Mouse (Mus musculus) kidney, adult 11 months (tissue): Measurements from ENCODE around the gene Nsf.
"Not testable (repeated sequence)": the region's sequence is repeated elsewhere in the genome, so short reads cannot be mapped to it uniquely, and the experiment has no call there.

Experiments
- DNase-seq: peaks from one replicate; pipeline ENCODE4 v3.0.0; 2022

Gene Nsf

DNA sequence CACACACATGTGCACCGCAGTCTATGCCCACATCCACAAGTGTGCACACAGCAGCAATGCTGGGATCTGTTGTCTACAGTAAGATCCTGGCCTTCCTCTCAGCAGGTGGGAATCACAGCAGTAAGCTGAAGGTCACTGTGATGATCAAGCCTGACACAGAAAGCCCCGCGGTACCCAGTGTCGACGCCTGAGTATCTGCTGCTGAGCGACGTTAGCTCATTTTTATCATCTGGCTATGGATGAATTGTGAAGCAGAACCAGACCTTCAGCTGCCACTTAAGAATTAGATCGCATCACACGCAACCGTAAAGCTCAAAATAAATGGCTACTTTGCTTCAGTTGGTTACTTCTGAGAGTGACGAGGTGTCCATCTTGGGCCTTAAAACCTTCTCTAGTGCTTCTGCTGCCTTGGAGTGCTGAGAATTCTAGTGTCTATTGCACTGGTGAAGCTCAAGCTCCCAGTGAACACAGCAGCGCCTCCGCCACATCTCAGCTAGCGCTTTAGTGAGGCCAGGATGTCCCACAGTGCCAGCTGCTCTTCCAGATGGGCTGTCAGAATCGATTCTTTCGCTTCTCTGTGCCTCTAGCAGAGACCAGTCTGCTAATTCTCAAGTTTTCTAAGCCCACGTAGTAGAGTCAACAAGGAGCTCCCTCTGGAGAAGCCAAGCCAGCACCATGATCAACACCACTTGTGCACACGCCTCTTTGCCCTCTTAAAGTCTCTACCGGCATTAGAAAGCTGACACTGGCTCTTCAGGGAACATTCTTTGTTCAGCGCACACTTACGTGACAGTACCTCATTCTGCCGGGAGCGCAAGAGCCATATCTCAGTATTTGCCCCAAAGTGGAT is 63.3 kb downstream of the Nsf start:
- no peak for DNase-seq

DNA sequence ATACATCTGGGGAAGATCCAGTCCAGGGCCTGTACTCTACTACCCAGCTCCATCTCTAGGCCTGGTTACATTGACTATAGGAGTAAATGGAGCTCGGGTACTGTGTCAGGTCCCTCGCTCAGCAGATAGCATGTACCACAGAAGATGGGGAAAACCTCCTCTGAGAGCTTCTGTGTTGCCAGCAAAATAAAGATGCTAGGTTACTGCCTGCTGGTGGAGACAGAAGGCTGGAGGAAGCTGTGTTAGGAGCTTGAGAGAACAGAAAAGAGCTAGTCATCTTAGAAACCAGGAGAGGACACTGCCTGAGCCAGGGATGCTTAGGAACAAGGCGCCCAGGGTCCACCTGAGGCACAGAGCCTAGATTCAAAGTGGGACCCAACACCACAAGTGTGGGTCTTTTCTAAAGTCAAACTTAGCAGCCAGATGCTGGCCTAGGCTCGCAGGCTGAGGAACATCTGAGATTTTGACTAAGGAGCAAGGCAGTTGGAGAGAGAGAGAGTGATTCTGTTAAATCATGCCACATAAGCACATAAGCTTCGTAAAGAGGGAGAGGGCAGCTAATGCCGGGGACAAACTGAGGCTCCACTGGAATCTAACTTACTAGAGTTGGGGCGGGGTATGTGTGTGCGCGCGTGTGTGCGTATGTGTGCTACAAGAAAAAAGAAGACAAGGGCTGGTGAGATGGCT is 66.0 kb downstream of the Nsf start:
- DNase-seq, result no peak

DNA sequence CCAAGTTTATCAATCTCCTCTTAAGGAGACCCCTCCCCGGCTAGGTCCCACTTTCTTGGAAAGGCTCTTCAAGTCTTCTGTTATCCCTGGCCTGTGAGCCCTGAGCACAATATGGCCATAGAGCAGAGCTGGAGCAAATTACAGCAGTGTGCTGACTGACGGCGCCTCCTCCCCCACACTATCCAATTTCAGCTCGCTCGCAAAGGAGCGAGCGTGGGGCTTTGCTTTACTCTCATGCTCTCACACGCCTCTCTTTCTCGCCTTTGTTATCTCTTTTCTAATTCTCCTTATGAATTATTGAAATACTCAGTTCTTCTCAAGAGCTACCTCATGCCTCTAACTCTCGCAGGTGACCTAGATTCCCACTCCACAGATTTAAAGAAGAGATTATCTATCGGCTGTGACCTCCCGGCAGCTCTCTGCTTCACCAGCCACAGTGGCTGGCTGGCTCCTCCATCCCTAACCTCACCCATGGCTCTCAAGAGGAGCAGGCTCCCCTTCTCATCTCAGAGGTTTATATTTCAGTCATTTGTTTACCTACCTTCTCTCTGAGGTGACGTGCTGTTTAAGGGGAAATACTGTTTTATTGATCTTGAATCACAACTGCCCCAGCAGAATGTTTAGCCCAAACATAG is 69.0 kb downstream of the Nsf start:
- DNase-seq, result no peak

DNA sequence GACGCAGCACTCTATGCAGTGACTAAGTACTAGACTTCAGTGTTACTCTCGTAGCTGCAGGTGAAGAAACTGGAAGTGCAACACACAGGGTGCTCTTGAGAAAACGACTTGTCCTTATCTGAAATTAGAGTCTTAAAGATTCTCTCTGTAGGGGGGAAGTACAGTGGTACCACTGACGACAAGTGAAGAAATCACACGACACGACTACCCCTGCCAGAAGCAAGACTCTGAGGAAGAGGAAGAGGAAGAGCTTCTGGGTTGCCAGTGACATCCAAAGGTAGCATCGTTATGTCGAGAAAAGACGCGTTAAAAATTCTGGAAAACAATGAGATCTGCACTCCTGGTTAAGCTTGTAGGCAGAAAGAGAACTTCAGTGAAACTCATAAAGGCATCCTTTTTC is 70.1 kb downstream of the Nsf start:
- DNase-seq, result no peak

DNA sequence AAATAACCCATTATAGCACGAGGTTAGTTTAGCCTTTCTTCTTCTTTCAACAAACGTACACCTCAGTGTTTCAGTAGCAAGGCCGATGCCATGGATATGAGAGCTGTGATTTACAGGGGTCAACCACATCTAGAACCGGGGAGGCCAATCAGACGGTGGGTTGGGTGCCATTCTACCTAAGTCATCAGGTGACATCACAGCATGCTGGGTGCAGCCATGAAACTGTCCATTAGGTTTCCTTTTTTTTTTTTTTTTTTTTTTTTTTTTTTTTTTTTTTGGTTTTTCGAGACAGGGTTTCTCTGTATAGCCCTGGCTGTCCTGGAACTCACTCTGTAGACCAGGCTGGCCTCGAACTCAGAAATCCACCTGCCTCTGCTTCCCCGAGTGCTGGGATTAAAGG is 74.4 kb downstream of the Nsf start:
- not testable (repeated sequence) for DNase-seq

DNA sequence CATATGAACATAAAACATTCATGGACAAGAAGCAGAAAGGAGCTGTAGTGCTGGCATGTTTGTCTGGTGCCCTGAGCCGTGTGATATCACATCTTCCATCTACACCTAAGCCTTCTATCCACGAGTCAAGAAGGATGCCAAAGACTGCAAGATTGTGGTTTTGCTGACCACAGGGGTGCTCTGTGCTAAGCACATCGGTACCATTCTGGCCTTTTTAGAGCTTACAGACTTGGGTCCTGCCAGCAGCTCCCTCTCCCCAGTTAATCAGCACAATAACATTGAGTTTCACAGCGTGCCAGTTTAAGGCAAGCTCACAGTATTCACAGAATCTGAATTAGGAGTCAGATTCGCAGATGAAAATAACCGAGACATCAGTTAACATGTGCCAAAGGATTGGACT is 75.4 kb downstream of the Nsf start:
- no peak for DNase-seq

DNA sequence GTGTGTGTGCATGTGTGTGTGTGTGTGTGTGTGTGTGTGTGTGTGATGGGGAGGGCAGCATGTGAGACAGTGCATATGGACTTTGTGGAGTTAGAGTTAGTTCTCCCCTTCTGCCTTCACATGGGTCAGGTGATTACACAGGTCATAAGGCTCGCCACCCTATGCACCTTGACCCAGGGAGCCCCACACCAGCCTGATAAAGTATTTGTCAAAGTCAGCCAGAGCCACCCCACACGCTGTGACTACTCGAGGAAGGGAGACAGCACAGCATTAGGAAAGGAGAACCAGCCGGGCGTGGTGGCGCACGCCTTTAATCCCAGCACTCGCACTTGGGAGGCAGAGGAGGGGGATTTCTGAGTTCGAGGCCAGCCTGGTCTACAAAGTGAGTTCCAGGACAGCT is 83.5 kb downstream of the Nsf start:
- no peak for DNase-seq

DNA sequence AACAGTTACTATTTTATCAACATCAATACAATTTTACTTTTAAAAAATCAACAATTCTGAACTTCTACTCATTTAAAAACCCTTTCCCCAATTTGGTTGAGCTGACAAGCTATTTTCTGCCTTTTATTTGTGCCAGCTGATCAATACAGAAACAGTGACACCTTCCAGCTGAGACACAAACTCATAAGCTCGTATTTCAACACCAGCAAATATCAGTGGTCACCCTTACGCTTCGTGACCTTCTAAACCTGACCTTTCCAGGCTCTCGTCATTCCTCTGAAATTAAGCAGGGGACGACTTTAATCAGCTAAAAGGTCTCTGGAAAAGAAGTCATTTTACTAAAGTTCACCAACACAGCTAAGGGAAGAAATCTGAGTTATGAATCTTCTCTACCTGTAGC is 86.2 kb downstream of the Nsf start:
- DNase-seq, result no peak

DNA sequence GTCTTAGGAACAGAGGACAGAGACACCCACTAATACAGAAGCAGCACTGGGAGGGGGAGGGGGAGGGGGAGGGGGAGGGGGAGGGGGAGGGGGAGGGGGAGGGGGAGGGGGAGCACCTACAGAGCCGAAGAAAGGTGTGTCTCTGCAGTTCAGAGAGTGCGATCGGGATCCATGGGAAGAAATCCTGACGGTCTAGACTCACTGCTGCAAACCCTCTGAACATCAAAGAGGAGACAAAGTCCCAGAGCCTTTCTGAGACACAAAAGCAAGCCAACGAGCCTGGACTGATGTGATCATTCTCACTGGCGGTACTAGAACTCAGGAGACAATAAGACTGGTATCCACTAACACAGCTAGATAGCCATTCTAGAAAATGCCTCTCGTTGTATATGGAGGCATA is 88.5 kb downstream of the Nsf start:
- DNase-seq, result no peak

DNA sequence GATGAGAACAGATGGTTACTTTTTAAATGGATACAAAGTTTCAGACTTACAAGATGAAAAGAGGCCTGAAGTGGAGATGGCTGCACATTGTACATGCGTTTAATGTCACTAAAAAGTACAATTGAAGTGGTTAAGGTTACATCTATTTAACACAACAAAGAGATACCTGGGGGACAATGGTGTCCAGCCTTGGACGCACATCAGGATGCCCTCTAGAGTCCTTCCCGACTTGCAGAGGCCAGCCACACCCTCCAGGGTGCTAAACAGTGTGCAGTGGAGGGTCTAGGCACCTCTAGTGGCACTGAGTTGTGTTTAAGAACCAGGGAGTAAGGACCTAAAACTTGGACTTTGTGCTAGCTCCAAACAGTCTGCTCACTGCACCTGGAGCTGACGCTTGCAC is 89.4 kb downstream of the Nsf start:
- no peak for DNase-seq

DNA sequence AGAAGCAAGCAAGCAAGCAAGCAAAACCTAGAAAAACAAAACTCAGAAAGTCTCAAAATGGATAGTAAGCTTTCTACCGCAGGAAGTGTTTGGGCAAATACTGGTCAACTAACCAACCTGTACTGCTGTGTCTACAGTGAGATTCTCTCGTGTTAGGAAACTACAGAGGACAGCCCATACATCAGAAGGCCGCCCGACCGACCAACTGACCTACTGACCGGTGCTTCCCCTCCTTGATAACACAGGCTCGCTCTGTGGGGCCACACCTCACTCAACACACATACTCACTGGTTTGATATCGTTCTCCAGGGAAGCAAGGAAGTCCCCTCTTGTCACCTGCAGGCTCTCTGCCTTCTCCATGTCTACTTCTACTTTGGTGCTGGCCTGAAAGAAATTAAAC is 90.9 kb downstream of the Nsf start:
- DNase-seq, result no peak

DNA sequence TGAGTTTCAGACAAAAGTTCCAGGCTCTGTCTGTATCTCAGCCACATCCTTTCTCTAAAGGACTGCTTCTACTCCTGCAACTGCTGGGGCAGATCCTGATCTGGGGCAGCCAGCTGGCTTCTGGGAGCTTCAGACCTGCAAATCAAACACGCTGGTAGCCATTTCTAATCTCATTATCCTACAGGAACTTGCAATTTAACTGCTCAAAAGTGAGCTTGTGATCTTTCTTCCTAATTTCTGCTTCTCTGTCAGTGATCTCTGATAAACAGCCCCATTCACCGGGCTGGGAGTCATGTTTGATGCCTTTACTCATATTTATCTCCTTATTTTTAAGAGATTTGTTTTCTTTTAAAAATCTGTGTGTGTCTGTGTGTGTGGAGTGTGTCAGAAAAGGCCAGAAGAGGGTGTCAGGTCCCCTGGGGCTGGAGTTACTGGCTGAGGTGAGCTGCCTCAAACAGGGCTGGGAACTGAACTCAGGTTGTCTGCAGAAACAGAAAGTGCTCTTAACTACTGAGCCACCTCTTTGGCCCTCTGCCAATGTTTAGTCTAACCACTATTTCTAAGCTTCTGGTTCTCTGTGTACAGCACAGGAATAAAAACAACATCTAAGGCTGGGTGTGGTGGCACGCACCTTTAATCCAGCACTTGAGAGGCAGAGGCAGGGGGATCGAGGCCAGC is 93.8 kb downstream of the Nsf start:
- no peak for DNase-seq

DNA sequence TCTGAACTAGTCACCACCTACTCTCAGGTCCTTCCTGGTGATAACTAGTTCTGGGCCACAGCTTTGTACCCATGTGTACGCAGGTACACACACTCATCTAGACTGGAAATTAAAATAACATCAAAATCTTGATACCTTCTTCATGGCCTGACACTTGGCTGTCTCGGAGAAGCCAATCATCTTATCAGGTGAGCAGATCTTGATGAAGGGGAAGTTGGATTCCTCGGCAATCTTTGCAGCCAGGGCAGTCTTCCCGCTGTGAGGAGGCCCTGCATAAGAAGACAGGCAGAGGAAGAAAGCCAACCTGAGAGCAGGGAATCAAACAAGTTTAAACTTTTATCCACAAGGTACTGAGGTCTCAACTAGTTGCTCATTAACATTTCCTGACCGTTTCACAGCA is 95.1 kb downstream of the Nsf start:
- DNase-seq, result no peak

DNA sequence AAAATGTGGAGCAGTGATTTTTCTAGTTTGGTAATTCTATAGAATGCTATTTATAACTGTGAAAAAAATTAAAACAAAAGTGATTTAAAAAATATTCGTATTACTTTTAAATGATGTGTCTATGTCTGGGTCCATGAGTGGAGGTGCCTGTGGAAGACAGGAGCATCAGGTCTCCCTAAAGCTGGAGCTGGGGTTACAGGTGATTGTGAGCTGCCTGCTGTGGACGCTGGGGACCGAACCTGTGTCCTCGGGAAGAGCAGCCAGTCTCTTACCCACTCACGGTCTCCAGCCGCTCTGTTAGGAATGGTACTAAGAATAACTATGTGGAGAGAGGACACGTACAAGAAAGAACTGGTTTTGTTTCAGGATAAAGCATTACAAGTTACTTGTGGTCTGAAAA is 97.2 kb downstream of the Nsf start:
- DNase-seq, result no peak

DNA sequence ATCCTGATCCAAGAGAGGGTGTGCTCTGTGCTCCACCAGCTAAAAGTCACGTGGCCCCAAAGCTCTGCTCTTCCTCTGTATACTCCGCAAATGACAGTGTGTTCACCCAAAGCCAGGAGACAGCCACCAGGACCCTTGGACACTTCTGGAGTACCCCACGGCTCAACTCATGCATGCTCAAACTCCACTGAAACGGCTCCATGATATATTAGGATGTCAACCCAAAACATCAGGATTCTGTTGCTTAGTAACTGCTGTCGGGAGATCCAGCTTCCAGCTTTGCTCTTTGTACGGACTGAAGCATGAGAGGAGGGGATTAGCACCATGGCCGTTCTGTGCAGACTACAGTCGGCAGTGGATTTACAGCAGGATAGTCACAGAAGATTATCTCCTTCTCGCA is 99.6 kb downstream of the Nsf start:
- DNase-seq, result no peak

DNA sequence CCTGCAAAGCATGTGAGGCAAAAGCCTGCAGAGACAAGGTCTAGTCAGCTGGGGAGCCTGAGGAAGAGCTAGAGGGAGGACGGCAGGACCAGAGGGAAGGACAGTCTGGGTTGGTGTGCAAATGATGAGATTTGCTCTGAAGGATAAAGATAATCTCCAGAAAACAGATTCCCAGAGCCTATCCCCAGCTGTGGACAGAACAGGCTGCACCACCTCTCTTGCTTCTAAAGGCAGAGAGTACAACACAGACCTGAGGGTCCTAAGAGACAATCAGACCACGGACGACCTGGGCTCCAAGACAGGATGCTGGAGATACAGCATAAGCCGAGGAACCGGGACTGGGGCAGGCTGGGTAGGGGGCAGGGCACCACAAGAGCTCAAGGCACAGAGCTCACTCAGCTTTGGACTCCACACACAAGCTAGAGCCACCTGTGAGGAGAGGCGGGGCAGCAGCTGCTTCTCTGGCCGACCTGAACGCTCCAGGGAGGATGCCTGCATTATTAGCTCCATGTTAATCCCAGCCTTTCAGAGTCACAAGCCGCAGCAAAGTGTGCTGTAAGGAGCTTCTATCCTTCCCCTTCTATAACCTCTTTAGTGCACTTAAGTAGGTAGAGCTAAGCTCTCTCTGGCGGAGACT is 100.5 kb downstream of the Nsf start:
- DNase-seq, result no peak

DNA sequence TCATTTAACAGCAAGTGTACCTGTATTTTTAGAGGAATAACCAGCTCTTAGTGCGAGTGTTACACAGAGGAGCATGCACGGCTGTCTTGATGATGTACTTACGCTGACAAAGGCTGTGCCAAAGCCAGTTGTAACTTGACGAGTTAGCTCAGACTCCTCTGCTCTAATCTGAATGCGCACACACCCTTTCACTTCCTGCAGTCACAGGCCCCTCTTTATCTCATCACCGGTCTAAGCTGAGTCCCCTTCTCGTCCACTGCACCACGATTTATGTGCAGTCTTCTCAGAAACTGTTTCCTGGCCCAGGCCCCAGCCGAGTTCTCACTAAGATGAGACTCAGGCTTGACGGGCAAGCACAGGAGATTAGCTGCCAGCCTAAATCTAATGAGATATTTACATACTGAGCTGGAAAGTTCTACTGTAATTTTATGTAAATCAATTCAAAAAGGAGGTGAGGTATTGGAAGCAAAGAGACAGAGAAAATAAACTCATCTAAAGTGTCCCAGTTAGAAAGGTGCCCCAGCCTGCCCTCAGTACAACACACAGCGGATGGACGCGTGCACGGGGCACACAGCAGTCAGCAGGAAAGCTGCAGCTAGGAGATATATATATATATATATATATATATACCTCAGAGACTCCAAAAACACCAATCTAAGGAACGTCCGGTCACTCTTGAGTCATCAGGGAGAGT is 101.1 kb downstream of the Nsf start:
- DNase-seq, result no peak

DNA sequence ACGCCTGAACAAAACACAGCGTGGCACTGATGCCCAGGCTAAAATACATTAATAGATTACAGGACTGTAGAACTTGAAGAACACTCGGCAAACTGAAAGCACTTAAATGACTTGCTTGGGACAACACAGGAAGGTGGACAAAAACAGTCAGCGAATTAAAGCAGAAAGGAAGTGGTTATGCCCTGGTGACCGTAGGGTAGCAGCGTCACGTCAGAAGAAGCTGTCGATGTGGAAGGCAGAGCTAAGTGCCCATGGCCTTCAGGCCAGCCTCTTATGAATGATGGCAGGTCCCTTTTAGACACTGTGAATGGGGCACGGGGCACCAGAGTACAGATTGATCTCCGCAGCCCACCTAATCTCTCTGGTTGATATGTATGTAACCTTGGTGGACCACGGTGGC is 105.6 kb downstream of the Nsf start:
- DNase-seq, result no peak

DNA sequence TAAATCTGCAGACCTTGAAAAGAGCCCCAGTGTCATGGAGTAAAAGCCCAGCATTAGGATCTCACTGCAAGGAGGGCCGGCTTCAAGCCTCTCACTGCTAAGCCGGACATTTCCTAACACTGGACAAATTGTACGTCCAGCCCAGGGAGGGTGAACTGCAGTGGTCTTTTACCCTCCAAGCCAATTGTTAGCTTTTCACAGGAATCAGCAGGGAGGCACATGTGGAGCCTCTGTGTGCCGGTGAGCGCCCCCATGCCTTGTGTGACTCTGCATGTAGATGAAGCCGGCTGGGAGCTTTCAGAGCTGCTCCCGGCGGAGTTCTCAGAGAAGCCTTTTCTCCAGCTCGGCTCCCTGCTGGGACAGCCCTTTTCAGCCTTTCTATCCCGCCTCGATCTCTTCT is 113.0 kb downstream of the Nsf start:
- no peak for DNase-seq

DNA sequence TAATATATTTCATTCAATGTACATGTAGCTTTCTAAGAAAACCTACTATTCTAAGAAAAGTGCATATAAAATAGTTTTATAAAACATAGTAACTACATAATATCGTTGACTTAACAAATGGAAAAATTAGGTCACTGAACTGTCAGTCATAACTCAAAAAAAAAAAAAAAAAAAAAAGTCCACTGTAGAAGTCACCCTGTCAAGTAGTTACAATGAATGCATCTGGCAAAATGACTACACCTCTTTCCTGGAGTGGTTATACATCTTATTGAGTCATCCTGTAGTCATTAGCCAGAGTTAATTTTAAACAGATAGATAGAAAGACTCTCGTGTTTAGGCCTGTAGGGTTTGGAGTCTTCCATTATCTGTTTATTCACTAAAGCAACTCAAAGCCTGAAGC is 114.9 kb downstream of the Nsf start:
- no peak for DNase-seq

DNA sequence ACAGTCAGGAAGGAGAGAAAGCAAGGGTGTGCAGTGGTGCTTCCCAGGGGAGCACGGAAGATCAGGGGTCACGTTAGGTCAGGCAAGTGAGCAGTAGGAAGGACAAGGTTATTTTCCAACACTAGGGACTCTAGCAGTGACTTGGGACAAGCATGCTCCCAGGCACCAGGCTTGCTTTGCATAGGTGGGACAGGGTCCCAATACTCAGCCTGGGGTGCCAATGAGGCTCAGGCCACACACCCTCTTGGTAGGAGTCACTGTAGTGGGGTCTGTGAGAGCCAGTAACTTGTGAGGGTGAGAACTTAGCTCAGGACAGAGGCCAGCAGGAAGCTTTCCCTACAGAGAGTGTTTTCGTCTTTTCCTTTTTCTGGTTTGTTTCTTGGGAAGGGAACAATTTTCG is 121.5 kb downstream of the Nsf start:
- DNase-seq, result no peak

DNA sequence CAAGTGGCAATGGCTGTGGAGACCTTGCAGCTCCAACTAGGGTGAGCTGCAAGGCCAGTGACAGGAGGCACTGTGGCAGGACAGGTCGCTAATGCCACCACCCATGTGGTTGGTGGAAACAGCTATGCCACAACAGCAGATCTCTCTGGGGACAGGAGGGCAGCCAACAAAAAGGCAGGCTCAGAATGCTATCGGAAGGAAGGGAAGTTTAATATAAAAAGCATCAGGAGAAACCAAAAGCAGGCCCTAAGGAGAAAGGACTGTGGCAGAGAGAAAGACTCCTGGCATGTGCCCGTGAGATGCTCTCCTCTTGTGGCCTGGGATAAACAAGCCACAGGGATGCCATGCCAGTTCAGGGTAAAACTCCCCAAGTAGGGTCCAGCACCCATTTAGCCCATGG is 122.1 kb downstream of the Nsf start:
- no peak for DNase-seq

DNA sequence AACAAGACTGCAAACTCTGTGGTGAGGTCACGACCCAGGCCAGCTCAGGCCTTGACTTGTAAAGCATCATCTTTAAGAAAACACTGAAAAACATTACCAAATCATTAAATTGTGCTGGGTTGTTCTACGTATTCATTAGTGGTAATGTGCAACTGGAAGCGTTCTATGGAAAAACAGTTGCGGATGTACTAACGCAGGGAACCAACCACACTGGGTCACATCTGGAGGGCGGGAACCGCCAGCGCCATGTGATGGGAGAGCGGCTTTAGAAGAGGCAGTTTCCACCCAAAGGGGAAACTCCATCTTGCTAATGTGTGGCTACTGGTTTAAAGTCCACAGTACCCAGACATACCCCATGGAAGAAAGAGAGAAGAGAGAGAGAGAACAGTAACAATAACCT is 123.4 kb downstream of the Nsf start:
- no peak for DNase-seq
